Mouse (Mus musculus): ENCODE results near the gene Myo1b.

Myo1b gene

DNA sequence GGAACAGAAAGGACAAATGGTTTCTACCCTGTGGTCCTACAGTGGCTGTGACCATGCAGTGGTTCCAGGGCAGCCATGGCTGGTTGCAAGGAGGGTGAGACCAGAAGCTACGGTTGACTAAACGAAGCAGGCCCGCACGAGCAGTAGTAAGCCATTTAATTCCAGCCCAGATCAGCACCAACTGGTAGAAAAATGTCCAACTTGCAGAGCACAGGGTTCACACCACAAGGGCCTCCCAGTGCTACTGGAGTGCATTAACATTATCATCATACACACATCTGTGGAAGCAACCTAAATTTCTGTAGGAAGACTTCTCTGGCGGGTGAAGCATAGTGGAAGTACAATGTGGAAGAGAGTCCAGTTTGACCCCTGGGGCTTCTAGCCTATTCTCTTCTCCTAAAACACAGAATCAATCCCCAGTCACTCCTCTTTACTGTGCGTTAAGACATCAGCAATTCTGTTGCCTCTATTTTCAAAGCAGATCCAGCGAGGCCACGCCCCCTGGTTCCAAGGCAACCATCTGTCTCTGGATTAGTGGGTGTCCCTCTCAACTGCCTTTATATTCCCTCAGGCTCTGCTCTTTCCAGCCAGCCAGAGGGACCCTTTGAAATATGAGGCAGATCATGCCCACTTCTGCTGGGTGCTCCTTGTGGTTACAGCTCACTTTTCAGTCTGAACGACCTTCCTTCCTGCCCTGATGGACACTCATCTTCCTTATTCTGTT, 120.1 kb downstream of the Myo1b start:
- DNase-seq (ENCODE audit: low spot score in 2 of 2): peak in 1 of 2 experiments; percentile 27

DNA sequence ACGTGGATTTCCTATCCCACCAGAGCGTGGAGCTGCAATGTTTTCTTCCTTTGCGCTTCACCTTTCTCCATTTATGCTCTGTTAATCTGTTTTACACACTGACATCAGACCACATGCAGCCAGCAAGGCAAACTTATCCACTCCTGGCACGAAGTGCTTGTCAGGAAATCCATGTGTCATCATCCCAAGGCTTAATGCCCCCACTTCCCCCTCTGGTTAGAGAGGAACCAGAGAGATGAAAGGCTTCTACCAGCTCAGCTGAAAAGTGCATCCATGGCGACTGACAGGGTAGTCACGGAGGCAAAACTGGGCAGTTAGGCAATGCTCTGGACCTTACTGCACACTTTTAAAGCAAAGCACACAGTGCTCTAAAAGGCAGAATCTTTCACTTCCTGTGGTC, 126.6 kb downstream of the Myo1b start:
- no peak for DNase-seq (ENCODE audit: low spot score in 2 of 2)

DNA sequence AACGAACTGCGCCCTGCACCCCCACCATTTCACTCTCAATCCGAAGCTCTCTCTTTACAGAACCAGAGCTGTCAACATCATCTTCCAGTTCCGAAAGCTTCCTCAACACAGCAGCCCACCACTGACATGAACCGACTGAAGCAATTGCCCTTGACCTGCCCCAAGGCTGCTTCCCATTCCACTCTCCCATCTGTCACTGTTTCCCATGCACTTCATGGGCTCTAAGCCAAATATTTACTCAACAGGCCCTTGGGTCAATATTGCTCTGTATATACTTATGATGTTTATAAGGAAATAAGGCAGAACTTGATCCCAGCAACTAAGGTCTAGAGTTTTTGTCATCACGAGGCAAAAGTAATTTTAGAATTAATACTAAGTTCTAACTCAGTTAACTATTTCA, 133.8 kb downstream of the Myo1b start:
- DNase-seq (ENCODE audit: low spot score in 2 of 2): no peak

DNA sequence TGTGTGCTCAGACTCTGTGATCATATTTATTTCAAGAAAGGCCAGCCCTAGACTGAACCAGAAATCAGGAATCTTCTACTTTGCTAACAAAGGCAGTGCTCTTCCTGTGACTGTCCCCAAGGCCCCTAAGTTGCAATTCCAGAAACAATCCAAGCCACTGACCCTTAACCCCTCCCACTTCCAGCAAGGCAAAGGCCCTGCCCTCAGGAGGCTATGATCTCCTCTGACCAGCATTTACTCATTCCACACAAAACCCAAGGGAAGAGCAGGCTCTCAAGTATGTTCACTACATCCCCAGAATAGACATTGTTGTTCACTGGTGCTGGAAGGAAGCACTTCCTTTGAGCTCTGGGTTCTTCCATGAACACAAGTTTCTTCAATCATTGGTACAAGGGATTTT, 135.5 kb downstream of the Myo1b start:
- DNase-seq (ENCODE audit: low spot score in 2 of 2): no peak

DNA sequence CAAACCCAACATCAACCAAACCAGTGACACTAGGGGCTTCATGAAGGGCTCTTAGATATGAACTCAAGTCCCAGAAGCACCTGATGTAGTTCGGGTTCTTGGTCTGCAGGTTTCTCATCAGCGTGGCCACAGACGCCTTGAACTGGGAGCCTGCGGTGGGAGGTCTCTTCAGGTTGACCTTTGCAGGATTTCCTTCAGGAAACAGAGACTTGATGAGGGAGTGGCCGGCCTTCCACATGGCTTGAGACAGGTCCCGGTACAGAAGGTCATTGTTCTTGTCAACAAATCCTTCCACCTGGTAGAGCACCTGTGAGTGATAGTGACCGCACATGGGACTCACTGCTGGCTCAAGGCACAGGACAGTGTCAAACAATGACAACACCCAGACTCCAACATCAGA, 137.6 kb downstream of the Myo1b start:
- no peak for DNase-seq (ENCODE audit: low spot score in 2 of 2)

DNA sequence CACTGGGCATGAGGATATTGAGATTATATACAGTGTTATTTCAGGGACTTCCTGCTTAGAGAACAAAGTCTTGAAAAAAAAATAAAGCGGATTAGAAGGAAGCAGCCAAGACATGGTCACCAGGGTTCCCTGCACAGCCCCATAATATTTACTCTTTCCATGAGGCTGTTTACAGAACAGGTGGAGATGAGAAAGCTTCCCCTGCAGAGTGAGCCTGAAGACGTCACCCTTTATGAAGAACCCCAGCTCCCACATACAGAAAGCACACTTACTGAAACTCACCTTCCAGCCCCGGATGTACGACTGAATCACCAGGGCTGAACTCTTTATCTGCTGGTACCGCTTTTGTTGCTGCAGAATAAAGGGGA, 145.4 kb downstream of the Myo1b start:
- DNase-seq (ENCODE audit: low spot score in 2 of 2): no peak

DNA sequence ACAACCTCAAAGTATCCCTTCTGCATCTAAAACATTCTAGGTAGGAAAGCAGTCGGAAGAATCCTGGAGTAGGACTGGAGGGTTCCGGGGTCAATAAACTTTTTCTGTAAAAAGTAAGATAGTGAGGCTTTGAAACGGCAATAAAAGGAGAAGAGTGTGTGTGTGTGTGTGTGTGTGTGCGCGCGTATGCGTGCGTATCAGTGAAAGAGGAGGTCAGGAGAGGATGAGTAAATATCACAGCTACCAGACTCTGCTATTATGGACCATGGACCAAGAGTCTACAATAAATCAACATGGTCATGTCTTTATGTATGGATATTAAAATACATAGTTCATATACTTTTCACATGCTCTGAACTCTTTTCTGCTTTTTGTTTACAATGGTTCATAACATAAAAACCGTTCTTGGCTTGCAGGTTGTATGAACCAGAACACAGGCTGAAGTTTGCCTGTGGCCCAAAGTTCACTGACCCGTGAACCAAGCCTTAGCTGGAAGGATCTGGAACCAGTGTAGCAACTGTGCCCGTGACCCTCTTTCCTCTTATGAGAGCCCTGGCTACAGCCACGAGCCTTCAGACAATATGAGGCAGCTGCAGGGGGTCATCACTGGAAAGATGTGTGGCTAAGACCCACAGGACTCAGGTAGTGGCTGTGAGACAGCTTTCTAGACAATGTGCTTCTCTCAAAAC, 145.9 kb downstream of the Myo1b start:
- no peak for DNase-seq (ENCODE audit: low spot score in 2 of 2)

DNA sequence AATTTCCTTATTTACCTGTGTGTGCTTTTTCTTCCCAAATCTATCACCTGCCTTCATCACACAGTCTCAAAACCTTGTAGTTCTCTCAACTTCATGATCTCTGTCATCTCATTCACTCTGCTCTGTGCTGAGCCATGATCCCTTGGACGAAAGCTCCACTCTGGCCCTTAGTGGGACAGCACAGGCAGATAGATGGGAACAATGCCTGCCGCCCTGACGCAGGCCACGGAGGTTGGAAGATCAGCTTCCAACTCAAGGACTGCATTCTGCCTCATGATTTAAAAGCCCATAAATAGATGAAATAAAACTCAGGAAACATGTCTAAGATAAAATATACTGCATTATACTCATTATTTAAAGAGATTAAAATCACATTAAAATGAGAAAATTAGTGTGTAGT, 149.6 kb downstream of the Myo1b start:
- no peak for DNase-seq (ENCODE audit: low spot score in 2 of 2)

DNA sequence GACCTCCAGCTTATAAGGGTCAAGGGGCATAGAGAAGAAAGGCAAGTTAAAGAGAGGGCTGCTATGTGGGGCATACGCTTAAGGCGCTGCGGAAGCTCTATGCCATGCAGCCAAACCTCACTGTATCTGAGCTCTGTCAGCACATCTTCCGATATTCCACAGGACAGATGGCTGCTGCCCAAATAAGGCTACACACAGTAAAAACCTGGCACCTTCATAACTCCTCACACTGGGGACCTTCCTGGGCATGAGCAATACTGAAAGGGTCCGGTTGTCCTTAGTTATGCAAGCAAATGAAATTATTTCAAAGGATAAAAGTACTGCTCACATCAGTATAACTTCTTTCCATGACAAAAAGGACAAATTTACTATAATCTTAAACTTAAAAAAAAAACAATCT, 150.7 kb downstream of the Myo1b start:
- DNase-seq (ENCODE audit: low spot score in 2 of 2): no peak

DNA sequence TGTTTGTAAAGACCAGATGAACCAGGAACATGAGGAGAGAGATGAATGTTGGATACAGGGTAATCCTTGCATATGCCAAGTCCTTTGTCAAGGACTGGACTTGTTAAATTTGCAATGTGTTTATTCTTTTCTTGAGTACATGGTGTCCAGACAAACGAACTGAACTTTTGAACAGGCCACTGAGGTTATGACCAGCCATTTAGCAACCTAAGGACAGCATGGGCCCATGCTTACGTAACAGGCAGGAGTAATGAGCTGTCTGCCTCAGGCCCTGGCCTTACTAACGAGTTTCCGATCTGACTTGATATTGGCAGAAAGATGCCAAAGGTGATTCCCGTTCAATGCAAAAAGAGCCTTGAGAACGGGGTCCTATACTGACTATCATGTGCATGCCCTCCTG, 156.2 kb downstream of the Myo1b start:
- DNase-seq (ENCODE audit: low spot score in 2 of 2): no peak

DNA sequence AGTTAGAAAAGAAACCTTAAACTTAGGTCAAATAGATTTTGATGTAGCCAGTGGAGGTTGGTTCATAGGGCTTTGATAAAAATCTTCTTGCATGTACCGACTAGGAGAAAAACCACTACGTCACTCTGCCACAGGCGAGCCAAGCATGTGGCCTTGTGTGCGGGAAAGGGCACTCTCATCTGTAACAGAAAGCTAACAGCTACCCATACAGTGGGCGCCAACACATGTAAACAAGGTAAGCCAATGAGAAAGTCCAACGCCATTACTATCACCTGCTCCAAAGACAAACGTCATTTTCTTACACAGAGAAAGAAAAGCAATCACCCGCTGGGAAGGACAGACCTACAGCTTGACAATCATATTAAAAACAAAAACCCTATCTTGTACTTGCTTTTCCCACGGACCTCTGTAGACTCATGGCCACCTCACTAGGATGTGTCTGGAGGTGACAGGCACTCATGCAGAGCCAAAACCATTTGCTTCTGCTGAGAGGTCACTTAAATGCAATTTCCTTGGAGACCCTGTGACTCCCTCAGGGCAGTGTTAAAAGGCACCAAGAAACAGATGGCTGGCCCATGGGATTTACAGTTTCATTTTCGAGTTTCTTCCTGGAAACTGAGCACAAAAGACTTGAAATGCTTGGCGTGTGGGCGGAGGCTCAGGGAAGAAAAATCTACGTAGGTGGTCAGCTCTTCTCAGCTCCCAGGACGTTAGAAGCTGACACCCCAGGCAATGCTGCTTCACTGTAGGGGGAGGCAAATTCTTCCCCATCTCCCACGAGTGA, 157.4 kb downstream of the Myo1b start:
- DNase-seq (ENCODE audit: low spot score in 2 of 2): peak; percentile 54 to 56

DNA sequence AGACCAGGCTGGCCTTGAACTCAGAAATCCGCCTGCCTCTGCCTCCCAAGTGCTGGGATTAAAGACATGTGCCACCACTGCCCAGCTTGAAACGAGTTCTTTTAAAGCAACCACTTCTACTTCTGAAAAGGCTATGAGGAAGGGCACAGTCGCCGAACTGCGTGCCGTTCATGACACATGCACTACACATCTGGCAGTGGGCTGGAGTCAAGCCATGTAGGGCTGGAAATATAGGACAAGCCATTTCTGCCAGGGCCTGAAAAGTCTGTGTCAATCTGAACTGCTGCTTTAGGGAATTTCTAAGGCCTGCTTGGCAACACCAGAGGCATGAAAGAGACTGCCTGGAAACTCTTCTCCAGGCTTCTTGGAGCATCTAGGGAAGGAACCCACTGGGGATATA, 162.2 kb downstream of the Myo1b start:
- no peak for DNase-seq (ENCODE audit: low spot score in 2 of 2)

DNA sequence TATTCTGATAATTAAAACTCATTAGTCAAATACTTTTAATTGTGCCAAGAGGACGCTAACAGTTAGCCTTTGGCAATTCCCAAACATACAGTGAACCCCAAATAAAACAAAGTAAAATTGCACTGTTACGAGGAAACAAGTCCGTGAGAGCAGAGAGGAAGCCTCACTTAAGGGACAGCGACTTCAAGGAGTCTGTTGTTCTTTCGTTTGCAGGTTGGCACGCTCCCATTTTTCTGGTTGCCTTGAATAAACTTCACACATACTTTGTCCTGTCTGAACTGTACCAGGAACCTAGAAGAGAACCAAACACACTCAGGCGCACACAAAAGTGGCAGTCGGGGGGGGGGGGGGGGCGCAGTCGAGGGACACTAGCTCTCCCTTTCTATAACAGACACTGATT, 164.9 kb downstream of the Myo1b start:
- no peak for DNase-seq (ENCODE audit: low spot score in 2 of 2)

DNA sequence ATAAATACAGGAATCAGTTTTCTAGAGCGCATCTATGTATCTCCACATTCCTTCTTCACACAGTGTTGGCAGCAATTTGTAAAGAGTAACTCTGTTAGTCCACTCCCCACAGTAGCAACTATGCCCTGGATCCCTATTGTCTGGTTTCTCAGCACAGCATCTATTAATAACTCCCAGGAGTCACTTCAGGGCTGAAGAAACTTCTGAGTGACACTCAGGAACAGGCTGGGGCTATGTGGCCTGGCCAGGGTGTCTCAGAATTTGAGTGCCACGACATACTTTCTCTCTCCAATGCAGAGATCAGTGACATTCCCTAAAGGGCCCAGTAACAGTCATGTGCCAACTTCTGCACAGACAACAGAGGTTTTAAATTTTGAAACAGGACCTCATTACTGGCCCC, 167.6 kb downstream of the Myo1b start:
- DNase-seq (ENCODE audit: low spot score in 2 of 2): no peak

DNA sequence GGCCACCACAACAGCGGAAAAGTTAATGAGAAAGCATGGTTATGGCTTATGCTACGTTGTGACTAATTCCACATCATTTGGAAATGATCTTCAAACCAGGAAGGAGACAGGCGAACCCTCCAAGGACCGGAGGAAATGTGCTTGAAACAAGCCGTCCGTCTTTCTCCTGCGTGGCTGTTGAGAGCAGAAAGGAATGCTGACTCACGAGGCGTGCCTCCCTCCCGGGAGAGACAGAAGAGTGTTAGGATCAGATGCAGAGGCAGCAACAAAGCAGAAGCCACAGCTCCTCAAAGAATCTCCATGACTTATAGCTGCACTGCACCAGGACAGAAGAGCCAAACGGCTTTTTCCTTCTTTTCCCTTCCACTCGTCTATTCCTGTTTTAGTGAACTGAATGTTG, 168.4 kb downstream of the Myo1b start:
- peak; percentile 29 to 48 for DNase-seq (ENCODE audit: low spot score in 2 of 2)

DNA sequence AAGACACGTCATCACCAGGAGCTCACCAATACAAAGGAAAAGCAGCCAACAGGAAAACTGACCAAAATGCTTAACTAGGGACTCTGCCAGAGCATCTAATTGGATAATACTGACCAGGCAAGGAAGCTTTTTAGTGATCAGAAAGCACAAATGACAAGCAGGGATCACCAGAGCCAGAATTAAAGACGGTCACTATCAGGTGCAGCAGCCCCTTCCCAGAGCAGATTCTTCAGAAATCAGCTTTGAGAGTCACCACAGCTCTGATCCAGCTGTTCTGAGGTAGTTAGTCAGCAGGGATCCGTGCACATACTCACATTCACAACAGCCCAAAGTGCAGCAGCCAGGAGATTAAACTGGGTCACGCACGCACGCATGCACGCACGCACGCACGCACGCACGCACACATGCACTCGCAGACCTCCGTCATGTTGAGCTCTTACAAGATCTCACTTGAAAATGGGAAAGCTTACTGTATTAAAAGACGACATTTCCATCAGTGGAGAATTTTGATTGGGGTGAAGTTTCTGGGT, 169.1 kb downstream of the Myo1b start:
- DNase-seq (ENCODE audit: low spot score in 2 of 2): no peak

DNA sequence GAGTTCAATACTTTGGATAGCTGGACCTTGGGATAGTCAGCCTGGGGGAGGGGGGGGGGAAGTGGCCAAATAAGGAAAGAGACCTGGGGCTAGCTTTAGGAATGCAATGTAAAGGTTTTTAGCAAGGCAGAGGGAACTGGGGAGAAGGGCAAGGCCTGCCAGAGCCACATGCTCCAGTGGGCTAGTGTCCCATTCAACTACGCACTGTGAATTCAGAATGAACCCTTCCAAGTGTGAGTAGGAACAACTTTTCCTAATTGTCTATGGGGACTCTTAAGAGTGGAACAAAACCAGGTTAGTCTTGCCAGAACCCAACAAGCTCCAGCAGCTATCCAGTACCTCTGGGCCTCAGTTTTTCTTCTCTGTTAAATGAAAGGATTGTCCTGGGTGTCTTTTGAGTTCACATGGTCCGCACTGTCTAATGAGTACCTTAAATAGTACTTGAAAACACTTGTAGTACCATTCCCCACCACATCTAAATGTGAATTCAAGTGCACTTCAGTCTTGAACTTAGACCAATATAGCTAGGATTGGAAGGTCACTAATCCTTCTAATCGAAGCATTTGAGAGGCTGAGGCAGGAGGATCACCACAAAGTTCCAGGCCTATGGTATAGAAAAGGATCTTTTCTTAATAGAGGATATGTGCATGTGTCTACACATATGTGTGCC, 172.0 kb downstream of the Myo1b start:
- DNase-seq (ENCODE audit: low spot score in 2 of 2): no peak

DNA sequence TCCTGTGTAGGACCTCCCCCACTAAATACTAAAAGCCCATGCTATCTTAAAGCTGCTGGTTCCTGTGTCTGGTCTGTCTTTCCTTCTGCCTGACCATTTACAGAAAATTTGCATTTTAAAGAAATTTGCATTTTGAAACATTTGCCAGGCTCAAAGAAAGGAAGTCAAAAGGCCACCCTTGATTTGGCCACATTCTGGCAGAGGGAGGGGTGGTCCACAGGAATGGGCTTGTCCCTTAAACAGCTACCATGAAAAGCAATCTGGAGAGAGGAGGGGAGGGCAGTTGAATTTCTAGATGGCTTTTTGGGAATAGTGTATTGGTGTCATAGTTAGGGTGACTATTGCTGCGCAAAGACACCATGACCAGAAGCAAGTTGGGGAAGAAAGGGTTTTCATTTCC, 173.3 kb downstream of the Myo1b start:
- no peak for DNase-seq (ENCODE audit: low spot score in 2 of 2)

DNA sequence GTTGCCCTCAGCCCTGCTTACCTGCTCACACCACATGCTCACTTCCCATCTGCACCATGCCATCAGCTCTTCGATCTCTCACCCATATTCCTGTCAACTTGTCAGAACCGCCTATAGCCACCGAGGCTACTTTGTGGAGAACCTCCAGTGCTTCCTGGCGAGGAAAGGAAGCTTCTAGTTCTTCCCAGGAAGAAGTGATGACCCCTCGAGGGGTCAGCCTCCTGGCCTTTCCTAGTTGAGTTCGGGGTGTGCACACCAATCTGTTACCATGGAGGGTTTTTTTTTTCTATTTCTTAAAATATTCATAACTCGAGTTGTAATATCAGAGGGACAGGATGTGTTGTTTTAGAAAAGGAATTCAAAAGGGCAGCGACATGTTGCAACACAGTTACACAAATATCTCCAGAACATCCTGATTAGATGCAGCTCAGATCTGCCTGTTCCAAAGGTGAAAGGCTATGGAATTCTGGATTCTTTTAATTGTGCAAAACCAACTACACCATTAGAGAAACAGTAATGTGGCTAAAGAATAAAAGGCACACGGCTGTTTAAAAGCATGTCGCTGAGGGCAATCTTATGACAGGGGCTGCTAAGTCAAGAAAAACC, 175.1 kb downstream of the Myo1b start:
- DNase-seq (ENCODE audit: low spot score in 2 of 2): no peak

DNA sequence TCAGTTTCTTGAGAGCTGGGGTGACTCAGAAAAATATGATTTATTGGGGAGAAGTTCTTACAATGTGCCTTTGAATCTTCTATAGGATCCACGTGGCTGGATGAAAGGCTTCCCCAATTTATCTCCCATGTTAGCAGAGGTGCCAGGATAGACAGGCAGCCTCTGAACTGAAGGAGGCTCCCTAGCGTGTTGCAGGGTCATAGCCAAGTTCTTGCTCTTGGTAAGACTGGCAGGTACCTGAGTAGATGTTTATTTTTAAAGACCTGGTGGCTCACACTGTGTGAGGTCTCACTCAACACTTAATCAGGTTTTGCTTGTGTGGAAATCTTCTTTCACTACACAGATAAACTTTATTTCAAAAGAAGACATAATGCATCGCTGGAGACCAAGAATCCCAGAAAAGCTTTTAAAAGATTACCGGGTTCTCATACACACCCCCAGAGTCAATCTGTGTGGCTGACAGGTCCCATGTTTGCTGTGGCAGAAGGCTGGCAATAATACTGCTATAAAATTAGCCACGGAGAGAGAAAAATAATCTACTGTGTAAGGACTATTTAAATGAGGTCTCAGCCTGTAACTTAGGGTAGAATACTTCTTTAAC, 176.5 kb downstream of the Myo1b start:
- peak in 1 of 2 experiments; percentile 17 for DNase-seq (ENCODE audit: low spot score in 2 of 2)

DNA sequence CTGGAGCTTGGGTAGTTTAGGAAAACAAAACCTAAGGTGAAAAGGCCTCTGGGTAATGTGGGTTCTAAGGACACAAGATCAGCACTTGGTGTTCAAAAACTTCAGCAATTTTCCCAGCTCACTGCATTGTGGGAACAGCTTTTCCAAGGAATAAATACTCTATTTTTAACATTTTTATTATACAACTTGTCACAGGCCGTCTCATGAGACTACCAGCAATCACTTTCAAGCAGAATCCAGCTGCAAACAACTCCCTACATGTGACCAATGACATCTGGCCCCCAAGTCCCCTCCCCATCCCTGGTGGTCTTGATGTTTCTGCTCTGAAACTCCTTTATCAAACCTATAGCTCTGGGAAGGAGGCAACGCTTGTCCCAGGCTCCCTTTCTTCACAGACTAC, 179.0 kb downstream of the Myo1b start:
- DNase-seq (ENCODE audit: low spot score in 2 of 2): no peak

Measured in frontal cortex, postnatal 36 days (tissue).